Mouse (Mus musculus): ENCODE results near the gene Mast1.

GRCm38 (mm10) chr8:84884728-84885127 is 52.4 kb downstream of the Mast1 start:
- no peak for TF ChIP-seq CTCF (IDR thresholded peaks at IDR 0.05; ENCODE audit: low read depth)
- TF ChIP-seq EP300 (IDR thresholded peaks at IDR 0.05; ENCODE audit: low read depth) = no peak
